Mouse (Mus musculus) limb, embryonic 13.5 days (tissue): ENCODE measurements around the gene Sugct. TPM values are rescaled to one million over a fixed set of nuclear protein-coding genes. Genes with fewer than 3 reads are reported as not detected.
"Not testable (repeated sequence)": the region's sequence is repeated elsewhere in the genome, so short reads cannot be mapped to it uniquely, and the experiment has no call there.

Experiments used
- ATAC-seq: fragments of 200-750 bp; cut with Nextera tagmentation; 2 replicates; pipeline ENCODE4 v1.8.0; 2017; ENCODE audit warnings: low read depth, moderate number of reproducible peaks, moderate TSS enrichment; ENCODE audit not compliant: low FRiP score
- H3K27ac ChIP-seq: fragments of 300-500 bp; sonication (generic); 2 replicates; pipeline ENCODE4 v1.5.1; 2015; ENCODE audit warnings: inconsistent platforms, mild to moderate bottlenecking, moderate library complexity
- H3K27me3 ChIP-seq: fragments of 300-500 bp; sonication (generic); 2 replicates; pipeline ENCODE4 v1.6.1; 2015; ENCODE audit warnings: mild to moderate bottlenecking, inconsistent platforms
- H3K36me3 ChIP-seq: fragments of 300-500 bp; sonication (generic); 2 replicates; pipeline ENCODE4 v1.6.1; 2015; ENCODE audit warnings: inconsistent platforms, mild to moderate bottlenecking, moderate library complexity
- H3K4me1 ChIP-seq: fragments of 300-500 bp; sonication (generic); 2 replicates; pipeline ENCODE4 v1.6.1; 2015; ENCODE audit warnings: inconsistent platforms
- H3K4me2 ChIP-seq: fragments of 300-500 bp; sonication (generic); replicated peaks from 2 replicates; pipeline ENCODE4 v1.6.1; 2015; ENCODE audit warnings: inconsistent platforms, mild to moderate bottlenecking, moderate library complexity
- H3K4me3 ChIP-seq: fragments of 300-500 bp; sonication (generic); 2 replicates; pipeline ENCODE4 v1.5.1; 2015; ENCODE audit warnings: moderate library complexity, mild to moderate bottlenecking, inconsistent platforms
- H3K9ac ChIP-seq: fragments of 300-500 bp; sonication (generic); 2 replicates; pipeline ENCODE4 v1.6.1; 2015; ENCODE audit warnings: mild to moderate bottlenecking, inconsistent platforms
- H3K9me3 ChIP-seq: fragments of 300-500 bp; sonication (generic); 2 replicates; pipeline ENCODE4 v1.6.1; 2016; ENCODE audit warnings: inconsistent platforms
- WGBS: fragments of 180-500 bp; shearing (Covaris S2); methylation state at CpG from one replicate; pipeline ENCODE4 v1.1.7; 2015; 5-methylcytosine and 5-hydroxymethylcytosine counted together
- polyA plus RNA-seq: library from polyadenylated mRNA; unstranded; fragments of >200 nt; fragmentation: Nextera tagmentation; extraction: Ambion mirVana; gene quantifications from 2 replicates; pipeline ENCODE4 v1.2.1, GENCODE M21; 2015

Gene Sugct
- polyA plus RNA-seq, 1 experiment from 2014 or later = 6.8 TPM

DNA sequence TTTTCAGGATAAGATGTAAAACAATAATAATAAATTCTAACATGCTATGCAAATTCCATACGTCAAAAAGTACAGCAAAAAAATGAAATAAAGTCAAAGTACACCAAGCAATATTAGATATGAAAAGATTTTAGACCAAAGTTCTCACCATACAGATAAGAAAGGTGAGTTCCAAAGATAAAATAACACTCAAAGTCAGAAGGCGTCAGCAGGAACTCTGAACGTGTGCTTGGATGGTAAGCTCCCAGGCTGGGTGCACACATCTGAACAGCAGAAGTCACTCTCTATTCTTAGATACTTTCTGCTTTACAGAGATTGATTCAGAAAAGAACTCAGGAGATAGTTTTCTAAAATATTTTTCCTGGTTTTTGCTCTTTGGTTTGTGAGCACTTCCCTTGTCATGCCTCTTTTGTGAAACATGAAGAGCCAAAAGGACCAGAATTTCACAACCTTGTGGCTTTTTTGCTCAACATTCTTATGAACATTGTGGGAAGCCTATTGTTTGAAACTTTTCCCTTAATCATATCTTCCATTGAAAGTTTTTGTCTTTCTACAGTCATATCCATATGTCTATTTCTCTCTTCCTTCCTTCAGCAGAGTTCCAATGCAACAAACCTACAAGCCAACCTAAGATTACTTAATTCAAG is 110.0 kb downstream of the Sugct start:
- Histone ChIP-seq H3K4me1 (no peaks in the 10 kb centered on the region), H3K27ac (no peak overlapping the region), H3K4me3 (no peak overlapping the region), H3K27me3 (no peaks in the 10 kb centered on the region), H3K9me3 (no peaks in the 10 kb centered on the region), H3K4me2 (no peak overlapping the region), H3K9ac (no peak overlapping the region), H3K36me3 (no peaks in the 10 kb centered on the region)
- ATAC-seq = no peak
- 51% methylated on average over 3 of the region's 3 CpGs for WGBS

DNA sequence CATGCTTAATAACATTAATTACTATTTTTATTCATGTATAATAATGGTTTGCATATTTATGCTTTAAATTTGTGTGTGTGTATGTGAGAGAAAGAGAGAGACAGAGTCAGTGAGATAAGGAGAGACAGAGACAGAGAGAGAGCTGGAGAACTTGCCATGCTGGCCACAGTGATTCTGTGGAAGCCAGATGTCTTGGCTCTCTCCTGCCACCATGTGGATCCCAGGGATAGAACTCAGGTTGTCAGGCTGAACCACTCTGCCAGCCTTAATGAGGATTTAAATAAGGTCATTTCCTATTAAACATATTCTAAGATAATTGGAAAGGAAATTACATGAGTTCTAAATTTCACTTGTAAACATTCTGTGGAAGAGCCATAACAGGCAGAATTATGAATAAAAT is 110.5 kb downstream of the Sugct start:
- Histone ChIP-seq H3K4me1 (no peaks in the 10 kb centered on the region), H3K9me3 (no peaks in the 10 kb centered on the region), H3K9ac (no peak overlapping the region), H3K36me3 (no peaks in the 10 kb centered on the region), H3K4me2 (no peak overlapping the region), H3K27ac (no peak overlapping the region), H3K27me3 (no peaks in the 10 kb centered on the region), H3K4me3 (no peak overlapping the region)
- ATAC-seq = no peak

DNA sequence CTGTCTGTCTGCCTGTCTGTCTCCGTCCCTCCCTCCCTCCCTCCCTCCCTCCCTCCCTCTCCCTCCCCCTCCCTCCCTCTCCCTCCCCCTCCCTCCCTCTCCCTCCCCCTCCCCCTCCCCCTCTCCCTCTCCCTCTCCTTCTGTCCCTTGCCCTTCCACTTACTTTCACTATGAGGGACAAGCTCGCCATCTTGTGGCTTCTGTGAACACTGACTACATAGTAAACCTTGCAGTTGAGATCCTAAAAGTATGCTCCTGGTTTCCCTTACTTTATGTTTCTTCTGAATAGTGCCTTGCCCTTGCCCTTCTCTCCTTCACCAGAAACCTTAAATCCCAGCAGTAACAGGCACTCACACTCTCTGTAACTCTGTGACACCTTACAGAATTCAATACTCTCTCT is 113.7 kb downstream of the Sugct start:
- no peaks in the 10 kb centered on the region for H3K36me3 ChIP-seq
- H3K27me3 ChIP-seq = no peaks in the 10 kb centered on the region
- H3K4me1 ChIP-seq = no peaks in the 10 kb centered on the region
- no peak overlapping the region for H3K27ac ChIP-seq
- H3K4me3 ChIP-seq = no peak overlapping the region
- H3K9ac ChIP-seq = no peak overlapping the region
- no peak overlapping the region for H3K4me2 ChIP-seq
- ATAC-seq = no peak
- no peaks in the 10 kb centered on the region for H3K9me3 ChIP-seq
- WGBS = 14% methylated on average over 2 of the region's 2 CpGs

DNA sequence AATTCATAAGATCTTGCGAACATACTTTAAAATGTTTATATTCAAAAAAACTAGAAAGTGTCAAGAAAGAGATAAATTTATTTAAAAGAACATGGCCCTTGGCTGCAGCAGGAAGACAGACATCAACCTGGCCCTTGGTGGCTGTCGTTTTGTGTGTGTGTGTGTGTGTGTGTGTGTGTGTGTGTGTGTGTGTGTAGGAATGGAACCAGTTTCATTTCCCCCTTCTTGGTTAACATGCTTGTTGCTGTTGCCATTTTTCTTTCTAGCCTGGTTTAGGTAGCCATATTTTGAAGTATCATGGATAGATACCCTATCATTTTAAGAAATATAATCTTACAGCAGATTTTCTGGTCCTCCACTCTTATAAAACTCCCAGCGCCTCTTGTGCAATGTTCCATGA is 136.0 kb downstream of the Sugct start:
- H3K4me1 ChIP-seq = no peaks in the 10 kb centered on the region
- WGBS = 88% methylated on average over 3 of the region's 3 CpGs
- no peaks in the 10 kb centered on the region for H3K36me3 ChIP-seq

DNA sequence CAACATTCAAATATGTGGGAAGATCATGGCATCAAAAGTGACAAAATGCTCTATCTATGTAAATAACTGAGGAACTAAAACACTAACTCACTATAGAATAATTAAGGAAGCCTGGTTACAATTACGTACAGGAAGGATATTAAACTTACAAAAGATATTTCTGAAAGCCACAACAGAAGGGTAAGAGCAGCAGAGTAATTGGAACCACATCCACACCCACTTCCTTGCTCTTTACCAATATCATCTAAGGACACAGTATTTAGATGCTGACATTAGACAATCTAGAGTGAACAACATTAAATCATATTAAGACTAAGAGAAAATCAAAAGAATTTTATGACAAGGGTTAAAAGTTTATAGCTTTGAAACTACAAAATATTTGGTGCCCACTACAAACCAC is 159.0 kb downstream of the Sugct start:
- no peak overlapping the region for H3K9ac ChIP-seq
- no peaks in the 10 kb centered on the region for H3K27me3 ChIP-seq
- no peaks in the 10 kb centered on the region for H3K4me1 ChIP-seq
- H3K27ac ChIP-seq = no peak overlapping the region
- no peaks in the 10 kb centered on the region for H3K36me3 ChIP-seq
- WGBS = 40% methylated on average over 1 of the region's 1 CpGs
- no peak for ATAC-seq
- no peak overlapping the region for H3K4me3 ChIP-seq
- H3K9me3 ChIP-seq = no peaks in the 10 kb centered on the region
- H3K4me2 ChIP-seq = no peak overlapping the region

More for the DNA sequence above, 136.0 kb downstream of the Sugct start:
- ATAC-seq = no peak
- no peaks in the 10 kb centered on the region for H3K27me3 ChIP-seq
- no peak overlapping the region for H3K27ac ChIP-seq
- H3K4me2 ChIP-seq = no peak overlapping the region
- no peaks in the 10 kb centered on the region for H3K9me3 ChIP-seq
- no peak overlapping the region for H3K9ac ChIP-seq
- H3K4me3 ChIP-seq = no peak overlapping the region

DNA sequence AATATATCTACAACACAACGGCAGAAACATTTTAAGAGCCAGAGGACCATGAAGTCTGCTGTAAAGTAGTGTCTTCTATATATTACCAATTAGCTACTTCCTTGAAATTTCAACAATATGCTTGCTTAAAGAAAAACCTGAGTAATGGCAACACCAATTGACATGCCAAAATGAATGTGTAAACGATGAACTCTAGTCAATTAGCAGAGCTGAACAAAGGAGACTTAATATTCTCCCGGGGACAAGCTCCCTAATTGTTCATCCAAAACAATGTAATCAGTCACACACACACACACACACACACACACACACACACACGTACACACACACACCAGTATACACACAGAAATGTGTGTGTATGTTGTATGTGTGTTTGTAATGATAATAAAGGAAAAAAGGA is 160.5 kb downstream of the Sugct start:
- ATAC-seq = no peak
- Histone ChIP-seq H3K27me3 (no peaks in the 10 kb centered on the region), H3K4me1 (no peaks in the 10 kb centered on the region), H3K36me3 (no peaks in the 10 kb centered on the region), H3K9me3 (no peaks in the 10 kb centered on the region), H3K4me3 (no peak overlapping the region), H3K27ac (no peak overlapping the region), H3K9ac (no peak overlapping the region), H3K4me2 (no peak overlapping the region)
- 48% methylated on average over 4 of the region's 4 CpGs for WGBS

DNA sequence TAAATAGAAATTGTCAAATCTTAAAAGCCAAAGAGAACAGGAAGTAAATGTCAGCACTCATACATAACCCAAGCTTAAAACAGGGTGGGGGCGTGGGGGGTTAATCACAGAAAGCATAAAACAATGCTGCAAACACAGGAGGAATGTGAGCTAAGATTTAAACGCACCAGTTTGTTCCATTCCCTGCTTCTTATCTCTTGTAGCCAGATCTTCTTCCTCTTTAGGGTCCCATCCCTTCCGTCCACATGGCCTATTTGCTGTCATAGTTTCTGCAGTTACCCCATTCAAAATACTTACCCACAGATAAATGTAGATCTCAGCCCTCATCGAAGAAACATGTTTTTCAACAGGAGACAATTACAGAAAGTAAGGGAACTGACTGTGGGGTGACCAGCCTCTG is 160.9 kb downstream of the Sugct start:
- Histone ChIP-seq H3K27ac (no peak overlapping the region), H3K27me3 (no peaks in the 10 kb centered on the region), H3K4me2 (no peak overlapping the region), H3K4me1 (no peaks in the 10 kb centered on the region), H3K9ac (no peak overlapping the region), H3K9me3 (no peaks in the 10 kb centered on the region), H3K4me3 (no peak overlapping the region), H3K36me3 (no peaks in the 10 kb centered on the region)
- 72% methylated on average over 4 of the region's 4 CpGs for WGBS
- no peak for ATAC-seq

DNA sequence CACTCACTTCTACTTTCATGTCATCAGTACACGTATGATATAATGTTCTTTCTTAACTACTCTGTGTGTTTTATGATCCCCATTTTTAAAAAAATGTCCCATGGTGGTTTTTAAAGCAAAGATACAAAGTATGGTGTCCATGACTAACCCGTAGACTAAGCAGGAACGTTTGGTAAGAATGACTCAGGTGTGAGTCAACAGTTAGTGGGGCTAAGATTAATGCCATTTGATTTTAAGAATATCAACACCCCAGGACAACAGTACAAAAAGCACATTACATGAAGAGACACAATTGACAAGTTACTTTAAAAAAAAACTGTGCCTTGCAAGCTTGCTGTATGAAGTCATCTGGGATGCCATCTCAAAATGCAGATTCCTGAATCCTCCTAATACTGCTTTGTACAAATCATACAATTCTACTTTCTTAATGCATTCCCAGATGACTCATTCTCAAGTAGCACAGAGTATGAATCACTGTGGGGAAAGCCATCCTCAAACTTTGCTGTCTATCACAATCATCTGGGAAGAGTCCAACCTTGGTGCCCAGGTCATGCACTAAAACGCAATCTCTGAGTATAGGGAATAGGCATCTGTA is 184.1 kb downstream of the Sugct start:
- H3K4me1 ChIP-seq = no peaks in the 10 kb centered on the region

DNA sequence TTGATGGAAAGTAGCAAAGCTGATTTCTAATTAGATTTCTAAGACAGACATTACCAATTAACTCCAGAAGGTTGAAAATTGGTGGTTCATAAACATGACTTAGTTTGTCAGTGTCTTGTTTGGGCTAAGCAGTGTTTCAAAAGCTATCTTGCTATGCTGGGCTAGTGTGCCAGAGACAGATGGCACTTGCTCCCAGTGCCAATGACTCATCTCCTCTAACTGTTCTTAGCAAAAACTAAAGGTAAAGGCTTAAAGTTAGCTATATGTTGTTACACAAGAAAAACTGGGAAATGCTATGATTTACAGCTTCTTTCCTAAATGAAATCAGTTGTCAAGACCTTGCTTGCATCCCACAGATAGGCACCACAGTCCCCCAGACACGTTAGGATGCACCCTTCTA is 200.4 kb downstream of the Sugct start:
- Histone ChIP-seq H3K9ac (no peak overlapping the region), H3K9me3 (no peaks in the 10 kb centered on the region), H3K4me2 (no peak overlapping the region), H3K36me3 (no peaks in the 10 kb centered on the region), H3K27me3 (no peaks in the 10 kb centered on the region), H3K4me3 (no peak overlapping the region), H3K27ac (no peak overlapping the region), H3K4me1 (no peaks in the 10 kb centered on the region)
- 58% methylated on average over 1 of the region's 1 CpGs for WGBS
- no peak for ATAC-seq

More for the DNA sequence above, 184.1 kb downstream of the Sugct start:
- H3K9me3 ChIP-seq = no peaks in the 10 kb centered on the region
- H3K36me3 ChIP-seq = no peaks in the 10 kb centered on the region
- no peak overlapping the region for H3K4me2 ChIP-seq
- H3K9ac ChIP-seq = no peak overlapping the region
- no peak for ATAC-seq
- WGBS = 80% methylated on average over 4 of the region's 4 CpGs
- no peak overlapping the region for H3K4me3 ChIP-seq
- no peak overlapping the region for H3K27ac ChIP-seq
- H3K27me3 ChIP-seq = no peaks in the 10 kb centered on the region

DNA sequence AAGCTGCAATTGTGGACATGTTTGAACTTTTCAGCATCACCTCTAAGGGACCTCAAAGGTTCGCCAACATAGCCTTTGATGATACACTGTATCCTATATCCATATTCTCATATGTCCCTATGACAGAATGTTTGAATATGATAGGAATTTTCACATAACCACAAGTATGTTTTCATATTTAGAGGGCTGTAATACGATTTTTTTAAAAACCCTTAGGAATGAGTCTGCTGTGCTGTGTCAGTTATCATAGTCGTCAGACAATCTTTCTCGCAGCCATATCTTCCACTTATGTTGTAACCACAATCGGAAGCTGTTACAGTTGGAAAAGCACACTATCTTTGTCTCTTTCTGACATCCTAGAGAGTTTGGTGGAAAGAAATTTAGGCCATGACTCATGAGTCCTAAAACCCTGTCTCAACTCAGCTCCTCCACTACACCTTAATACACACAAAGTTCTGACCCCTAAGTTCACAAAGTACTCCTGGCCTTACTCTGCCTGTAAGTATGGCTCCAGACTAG is 201.2 kb downstream of the Sugct start:
- Histone ChIP-seq H3K4me2 (no peak overlapping the region), H3K9ac (no peak overlapping the region), H3K4me1 (no peaks in the 10 kb centered on the region), H3K36me3 (no peaks in the 10 kb centered on the region), H3K9me3 (no peaks in the 10 kb centered on the region), H3K27ac (no peak overlapping the region), H3K4me3 (no peak overlapping the region), H3K27me3 (no peaks in the 10 kb centered on the region)
- ATAC-seq = no peak
- 78% methylated on average over 5 of the region's 5 CpGs for WGBS

DNA sequence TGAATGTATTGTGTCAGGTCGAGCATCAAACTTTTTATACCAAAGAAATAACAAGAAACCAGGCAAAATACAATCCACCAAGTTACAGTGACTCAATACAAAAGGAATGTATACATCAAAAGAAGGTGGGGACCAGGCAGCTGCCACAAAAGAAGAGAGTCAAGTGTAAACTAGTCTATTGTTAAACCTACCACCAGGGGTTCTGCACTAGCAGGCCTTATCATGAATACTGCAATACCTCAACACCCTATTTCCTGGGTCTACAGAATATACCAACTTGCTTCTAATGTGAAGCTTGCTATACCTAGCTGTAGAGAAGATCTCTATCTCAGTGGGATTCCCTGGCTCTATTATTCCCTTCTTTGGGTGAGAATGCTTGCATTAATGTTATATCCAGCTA is 237.4 kb downstream of the Sugct start:
- not testable (repeated sequence) for H3K27me3 ChIP-seq, H3K9ac ChIP-seq, H3K4me3 ChIP-seq, H3K27ac ChIP-seq, H3K4me1 ChIP-seq, H3K36me3 ChIP-seq, ATAC-seq, H3K9me3 ChIP-seq, H3K4me2 ChIP-seq
- 61% methylated on average over 1 of the region's 1 CpGs for WGBS

DNA sequence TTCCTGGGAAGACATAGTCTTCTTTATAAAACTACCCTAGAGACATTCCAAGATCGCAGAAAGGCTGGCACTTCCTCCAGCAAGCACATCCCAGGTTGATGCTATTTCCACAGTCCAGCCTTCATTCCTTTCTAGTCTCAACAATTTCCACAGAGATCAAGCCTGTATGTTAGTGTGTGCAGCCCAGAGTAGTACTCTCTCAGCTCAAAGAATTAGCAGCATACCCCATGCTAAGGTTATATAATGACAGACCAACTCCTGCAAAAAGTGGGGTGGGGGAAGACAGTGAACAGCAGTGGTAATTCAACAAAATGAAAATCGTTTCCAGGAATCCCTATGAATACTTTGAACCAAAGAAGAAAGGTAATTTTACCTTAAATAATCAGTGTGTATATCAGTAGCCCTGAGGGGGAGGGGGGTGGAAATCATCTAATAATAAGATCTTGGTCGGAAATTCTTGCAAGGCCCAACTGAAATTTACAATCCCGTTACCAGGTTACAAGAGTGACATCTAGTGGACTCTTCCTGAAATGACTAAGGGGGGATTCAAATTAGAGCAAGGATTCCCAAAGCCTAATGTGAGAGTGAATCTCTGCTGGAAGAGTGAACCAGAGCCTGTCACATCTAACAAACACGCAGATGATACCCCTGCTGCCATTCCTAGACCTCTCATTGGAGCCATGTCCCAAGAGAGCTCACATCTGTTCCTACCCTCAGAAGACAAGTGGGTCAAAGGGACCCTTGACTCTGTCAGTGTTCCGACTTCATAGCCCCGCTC is 263.0 kb downstream of the Sugct start:
- Histone ChIP-seq H3K36me3 (no peaks in the 10 kb centered on the region), H3K4me3 (no peak overlapping the region), H3K9ac (no peak overlapping the region), H3K27me3 (no peaks in the 10 kb centered on the region), H3K4me1 (0 out of 2 replicates have a peak, but pooled peaks cover 13% of the 10 kb centered on the region), H3K27ac (no peak overlapping the region), H3K9me3 (no peaks in the 10 kb centered on the region), H3K4me2 (no peak overlapping the region)
- ATAC-seq = peak; percentile 59; the same call in 1 of the 2 replicates
- 41% methylated on average over 7 of the region's 7 CpGs for WGBS
